Mouse (Mus musculus) lung, postnatal 0 days (tissue): ENCODE measurements around the gene Hoxb8. TPM values are rescaled to one million over a fixed set of nuclear protein-coding genes. Genes with fewer than 3 reads are reported as not detected.

Experiments used
- ATAC-seq: fragments of 200-750 bp; cut with Nextera tagmentation; 2 replicates; pipeline ENCODE4 v1.8.0; 2017; ENCODE audit warnings: moderate library complexity
- DNase-seq: peaks from one replicate; pipeline ENCODE4 v3.0.0-alpha.2; 2016; ENCODE audit warnings: low spot score
- H3K27ac ChIP-seq: fragments of 300-500 bp; sonication (generic); 2 replicates; pipeline ENCODE4 v1.5.1; 2014; ENCODE audit warnings: antibody characterized with exemption, mild to moderate bottlenecking, low read length, mixed read lengths
- H3K27me3 ChIP-seq: fragments of 300-500 bp; sonication (generic); replicated peaks from 2 replicates; pipeline ENCODE4 v1.6.1; 2014; ENCODE audit warnings: low read length, mixed read lengths; ENCODE audit not compliant: insufficient read depth
- H3K36me3 ChIP-seq: fragments of 300-500 bp; sonication (generic); 2 replicates; pipeline ENCODE4 v1.6.1; 2014; ENCODE audit warnings: low read length, mixed read lengths; ENCODE audit not compliant: insufficient read depth
- H3K4me1 ChIP-seq: fragments of 300-500 bp; sonication (generic); 2 replicates; pipeline ENCODE4 v1.6.1; 2014; ENCODE audit warnings: antibody characterized with exemption, low read depth, low read length, mixed read lengths; ENCODE audit not compliant: insufficient read depth
- H3K4me2 ChIP-seq: fragments of 300-500 bp; sonication (generic); replicated peaks from 2 replicates; pipeline ENCODE4 v1.6.1; 2014; ENCODE audit warnings: low read depth, mild to moderate bottlenecking, low read length, moderate library complexity, mixed read lengths
- H3K4me3 ChIP-seq: fragments of 300-500 bp; sonication (generic); 2 replicates; pipeline ENCODE4 v1.5.1; 2014; ENCODE audit warnings: low read depth, low read length
- H3K9ac ChIP-seq: fragments of 300-500 bp; sonication (generic); replicated peaks from 2 replicates; pipeline ENCODE4 v1.6.1; 2014; ENCODE audit warnings: low read depth, mild to moderate bottlenecking
- H3K9me3 ChIP-seq: fragments of 300-500 bp; sonication (generic); 2 replicates; pipeline ENCODE4 v1.6.1; 2016; ENCODE audit warnings: low read length, mixed read lengths
- CTCF ChIP-seq: IDR thresholded peaks from 2 replicates; pipeline ENCODE4 v1.5.1; 2016; ENCODE audit warnings: antibody characterized with exemption, mild to moderate bottlenecking
- EP300 ChIP-seq: IDR thresholded peaks from 2 replicates; pipeline ENCODE4 v1.6.1; 2016; ENCODE audit warnings: antibody characterized with exemption, mild to moderate bottlenecking, control low read depth
- WGBS: fragments of 180-500 bp; shearing (Covaris S2); extraction: QIAGEN DNeasy Blood & Tissue Kit; methylation state at CpG from one replicate; pipeline ENCODE4 v1.1.7; 2014; 5-methylcytosine and 5-hydroxymethylcytosine counted together
- polyA plus RNA-seq: library from polyadenylated mRNA; unstranded; fragments of >200 nt; fragmentation: Nextera tagmentation; extraction: Ambion mirVana; gene quantifications from 2 replicates; pipeline ENCODE4 v1.2.1, GENCODE M21; 2015

Gene Hoxb8
- polyA plus RNA-seq, 1 experiment from 2014 or later: 0.23 TPM

- ATAC-seq (no peak), DNase-seq (peak; percentile 19)
- WGBS: 31% methylated on average over 13 of the region's 13 CpGs
- Histone ChIP-seq H3K4me3 (peak overlapping the region; percentile 12; the same call in 1 of the 2 replicates), H3K4me2 (peak overlapping the region; percentile 73), H3K27me3 (peaks cover 14% of the 10 kb centered on the region; the same call in 1 of the 2 replicates), H3K9me3 (no peaks in the 10 kb centered on the region), H3K27ac (peak overlapping the region; percentile 94), H3K9ac (peak overlapping the region; percentile 26), H3K36me3 (no peaks in the 10 kb centered on the region), H3K4me1 (peaks cover 11% of the 10 kb centered on the region; the same call in 1 of the 2 replicates)
- TF ChIP-seq CTCF: no peak
- no peak for TF ChIP-seq EP300
These were observed 25.2 kb downstream of the Hoxb8 start for GRCm38 (mm10) chr11:96306908-96307269.

- peaks cover 13% of the 10 kb centered on the region; the same call in 1 of the 2 replicates for H3K27me3 ChIP-seq
- peaks cover 11% of the 10 kb centered on the region; the same call in 1 of the 2 replicates for H3K4me1 ChIP-seq
- peak overlapping the region; percentile 73 for H3K4me2 ChIP-seq
- no peaks in the 10 kb centered on the region for H3K9me3 ChIP-seq
- peak overlapping the region; percentile 10; the same call in 1 of the 2 replicates for H3K4me3 ChIP-seq
- no peak for ATAC-seq
- no peak for DNase-seq
- H3K27ac ChIP-seq: peak overlapping the region; percentile 88
- no peak for TF ChIP-seq EP300
- no peak for TF ChIP-seq CTCF
- no peak overlapping the region for H3K9ac ChIP-seq
- WGBS: 16% methylated on average over 4 of the region's 4 CpGs
- no peaks in the 10 kb centered on the region for H3K36me3 ChIP-seq
These were observed 27.1 kb downstream of the Hoxb8 start for GRCm38 (mm10) chr11:96308763-96309162.

GRCm38 (mm10) chr11:96309288-96309687, 27.6 kb downstream of the Hoxb8 start:
- Histone ChIP-seq H3K9ac (no peak overlapping the region), H3K4me1 (peaks cover 11% of the 10 kb centered on the region; the same call in 1 of the 2 replicates), H3K27ac (peak overlapping the region; percentile 88), H3K9me3 (no peaks in the 10 kb centered on the region), H3K4me2 (peak overlapping the region; percentile 73), H3K4me3 (peak overlapping the region; percentile 10), H3K27me3 (peaks cover 13% of the 10 kb centered on the region; the same call in 1 of the 2 replicates), H3K36me3 (no peaks in the 10 kb centered on the region)
- ATAC-seq (peak; percentile 42), DNase-seq (peak; percentile 84)
- 13% methylated on average over 4 of the region's 4 CpGs for WGBS
- peak; percentile 21; the same call in 1 of the 2 replicates for TF ChIP-seq CTCF
- peak; percentile 73; the same call in 1 of the 2 replicates for TF ChIP-seq EP300

- H3K9ac ChIP-seq: no peak overlapping the region; the same call in 1 of the 2 replicates
- no peaks in the 10 kb centered on the region for H3K36me3 ChIP-seq
- H3K27ac ChIP-seq: peak overlapping the region; percentile 88
- H3K4me2 ChIP-seq: peak overlapping the region; percentile 73
- H3K9me3 ChIP-seq: no peaks in the 10 kb centered on the region
- peaks cover 11% of the 10 kb centered on the region; the same call in 1 of the 2 replicates for H3K4me1 ChIP-seq
- H3K27me3 ChIP-seq: peaks cover 13% of the 10 kb centered on the region; the same call in 1 of the 2 replicates
- WGBS: 17% methylated on average over 20 of the region's 20 CpGs
- ATAC-seq (no peak), DNase-seq (no peak)
- peak overlapping the region; percentile 35 for H3K4me3 ChIP-seq
- TF ChIP-seq EP300 (no peak), CTCF (no peak)
These were observed 28.7 kb downstream of the Hoxb8 start for GRCm38 (mm10) chr11:96310183-96310938.

GRCm38 (mm10) chr11:96311097-96311496, 29.4 kb downstream of the Hoxb8 start:
- peak overlapping the region; percentile 48 for H3K9ac ChIP-seq
- peaks cover 11% of the 10 kb centered on the region; the same call in 1 of the 2 replicates for H3K4me1 ChIP-seq
- TF ChIP-seq CTCF (no peak), EP300 (no peak)
- H3K27me3 ChIP-seq: peaks cover 17% of the 10 kb centered on the region; the same call in 1 of the 2 replicates
- DNase-seq (no peak), ATAC-seq (no peak)
- H3K9me3 ChIP-seq: no peaks in the 10 kb centered on the region
- H3K4me3 ChIP-seq: peak overlapping the region; percentile 35
- peak overlapping the region; percentile 82 for H3K27ac ChIP-seq
- no peaks in the 10 kb centered on the region for H3K36me3 ChIP-seq
- 8% methylated on average over 6 of the region's 6 CpGs for WGBS
- H3K4me2 ChIP-seq: peak overlapping the region; percentile 73

- Histone ChIP-seq H3K4me1 (peaks cover 11% of the 10 kb centered on the region; the same call in 1 of the 2 replicates), H3K4me3 (peak overlapping the region; percentile 35), H3K27me3 (peaks cover 19% of the 10 kb centered on the region; the same call in 1 of the 2 replicates), H3K27ac (peak overlapping the region; percentile 82), H3K36me3 (no peaks in the 10 kb centered on the region), H3K9me3 (no peaks in the 10 kb centered on the region), H3K9ac (peak overlapping the region; percentile 48), H3K4me2 (peak overlapping the region; percentile 73)
- ATAC-seq (peak; percentile 86), DNase-seq (peak; percentile 91)
- TF ChIP-seq EP300: no peak
- peak; percentile 88 for TF ChIP-seq CTCF
- 3% methylated on average over 30 of the region's 31 CpGs for WGBS
These were observed 30.1 kb downstream of the Hoxb8 start for GRCm38 (mm10) chr11:96311520-96312417.
